Mouse (Mus musculus) liver, adult 2 months (tissue): ENCODE results near the gene Dchs2. TPM values are rescaled to one million over a fixed set of nuclear protein-coding genes. Genes with fewer than 3 reads are reported as not detected.

Experiments used
- DNase-seq: peaks from one replicate; pipeline ENCODE4 v3.0.0-alpha.2; 2011; ENCODE audit warnings: low read depth, low spot score; ENCODE audit errors: extremely low read depth
- H3K27ac ChIP-seq: fragments of 200-500 bp; replicated peaks from 2 replicates; pipeline ENCODE4 v1.5.1; 2012; ENCODE audit warnings: low read depth, mild to moderate bottlenecking, control low read depth, inconsistent platforms, low read length; ENCODE audit not compliant: insufficient read depth
- H3K27me3 ChIP-seq: fragments of 200-500 bp; 2 replicates; pipeline ENCODE4 v1.6.1; 2012; ENCODE audit warnings: mild to moderate bottlenecking, moderate library complexity, low read length, inconsistent platforms; ENCODE audit not compliant: control insufficient read depth, insufficient read depth
- H3K36me3 ChIP-seq: fragments of 200-500 bp; 2 replicates; pipeline ENCODE4 v1.6.1; 2012; ENCODE audit warnings: low read length, inconsistent platforms; ENCODE audit not compliant: control insufficient read depth, insufficient read depth
- H3K4me1 ChIP-seq: fragments of 200-500 bp; 2 replicates; pipeline ENCODE4 v1.6.1; 2011; ENCODE audit warnings: low read length; ENCODE audit not compliant: control insufficient read depth, insufficient read depth
- H3K4me3 ChIP-seq: fragments of 200-500 bp; 2 replicates; pipeline ENCODE4 v1.5.1; 2011; ENCODE audit warnings: low read depth, mild to moderate bottlenecking, control low read depth, low read length, moderate library complexity; ENCODE audit not compliant: insufficient read depth
- H3K79me2 ChIP-seq: fragments of 200-500 bp; 2 replicates; pipeline ENCODE4 v1.6.1; 2012; ENCODE audit warnings: inconsistent platforms, mild to moderate bottlenecking, low read length, moderate library complexity; ENCODE audit not compliant: control insufficient read depth, insufficient read depth
- H3K9ac ChIP-seq: fragments of 200-500 bp; 2 replicates; pipeline ENCODE4 v1.6.1; 2012; ENCODE audit warnings: low read depth, mild to moderate bottlenecking, control low read depth, inconsistent platforms, low read length
- CTCF ChIP-seq: fragments of 200-500 bp; IDR thresholded peaks from 2 replicates; pipeline ENCODE4 v1.5.1; 2011; ENCODE audit warnings: low read depth, low read length, control low read depth
- POLR2A ChIP-seq: fragments of 200-500 bp; IDR thresholded peaks from 2 replicates; pipeline ENCODE4 v1.6.1; 2011; ENCODE audit warnings: low read length, control low read depth; ENCODE audit not compliant: insufficient read depth; ENCODE audit errors: extremely low read depth
- WGBS: fragments of 180-500 bp; shearing (Covaris S2); methylation state at CpG from one replicate; pipeline ENCODE4 v1.1.7; 2018; 5-methylcytosine and 5-hydroxymethylcytosine counted together
- polyA plus RNA-seq: library from polyadenylated mRNA; depleted of rRNA; stranded (reverse); fragments of >200 nt; gene quantifications from 2 replicates; pipeline ENCODE4 v1.2.3, GENCODE M21; 2012
- total RNA-seq: library from RNA; depleted of rRNA; stranded (reverse); fragments of >200 nt; gene quantifications from 2 replicates; pipeline ENCODE4 v1.2.3, GENCODE M21; 2014

Dchs2 gene
- total and polyA plus RNA-seq, 2 experiments = 0.01 to 0.09 TPM

- no peak overlapping the region for H3K27ac ChIP-seq
- H3K27me3 ChIP-seq = peaks cover 19% of the 10 kb centered on the region
- peak overlapping the region; percentile 27; the same call in 1 of the 2 replicates for H3K4me3 ChIP-seq
- TF ChIP-seq CTCF (no peak), POLR2A (no peak)
- WGBS = under 1% methylated on average over 36 of the region's 37 CpGs
- H3K4me1 ChIP-seq = no peaks in the 10 kb centered on the region; the same call in 1 of the 2 replicates
- no peak for DNase-seq
- no peak overlapping the region for H3K9ac ChIP-seq
- no peaks in the 10 kb centered on the region for H3K36me3 ChIP-seq
- no peaks in the 10 kb centered on the region for H3K79me2 ChIP-seq
Measured at GRCm38 (mm10) chr3:83127088-83127725, 541 bp upstream of the Dchs2 start.

- DNase-seq = no peak
Measured at GRCm38 (mm10) chr3:83128449-83128922, 738 bp downstream of the Dchs2 start.

GRCm38 (mm10) chr3:83129151-83129550 lies 1.4 kb downstream of the Dchs2 start:
- no peak for TF ChIP-seq POLR2A
- no peak for TF ChIP-seq CTCF
- Histone ChIP-seq H3K4me3 (no peak overlapping the region), H3K4me1 (no peaks in the 10 kb centered on the region; the same call in 1 of the 2 replicates), H3K27me3 (peaks cover 19% of the 10 kb centered on the region), H3K79me2 (no peaks in the 10 kb centered on the region), H3K27ac (no peak overlapping the region), H3K36me3 (no peaks in the 10 kb centered on the region), H3K9ac (no peak overlapping the region)
- no peak for DNase-seq
- 6% methylated on average over 22 of the region's 22 CpGs for WGBS

More at GRCm38 (mm10) chr3:83128449-83128922, 738 bp downstream of the Dchs2 start:
- TF ChIP-seq CTCF = no peak
- no peak for TF ChIP-seq POLR2A
- H3K4me3 ChIP-seq = peak overlapping the region; percentile 36; the same call in 1 of the 2 replicates
- peaks cover 19% of the 10 kb centered on the region for H3K27me3 ChIP-seq
- no peaks in the 10 kb centered on the region for H3K79me2 ChIP-seq
- WGBS = 1% methylated on average over 43 of the region's 43 CpGs
- no peaks in the 10 kb centered on the region; the same call in 1 of the 2 replicates for H3K4me1 ChIP-seq
- H3K27ac ChIP-seq = no peak overlapping the region
- H3K9ac ChIP-seq = no peak overlapping the region
- no peaks in the 10 kb centered on the region for H3K36me3 ChIP-seq

GRCm38 (mm10) chr3:83136413-83136812 lies 8.7 kb downstream of the Dchs2 start:
- TF ChIP-seq POLR2A = no peak
- TF ChIP-seq CTCF = no peak
- Histone ChIP-seq H3K36me3 (no peaks in the 10 kb centered on the region), H3K27ac (no peak overlapping the region), H3K27me3 (no peaks in the 10 kb centered on the region), H3K4me1 (no peaks in the 10 kb centered on the region), H3K9ac (no peak overlapping the region), H3K79me2 (no peaks in the 10 kb centered on the region), H3K4me3 (no peak overlapping the region)
- no peak for DNase-seq
- WGBS = 67% methylated on average over 7 of the region's 7 CpGs

DNA sequence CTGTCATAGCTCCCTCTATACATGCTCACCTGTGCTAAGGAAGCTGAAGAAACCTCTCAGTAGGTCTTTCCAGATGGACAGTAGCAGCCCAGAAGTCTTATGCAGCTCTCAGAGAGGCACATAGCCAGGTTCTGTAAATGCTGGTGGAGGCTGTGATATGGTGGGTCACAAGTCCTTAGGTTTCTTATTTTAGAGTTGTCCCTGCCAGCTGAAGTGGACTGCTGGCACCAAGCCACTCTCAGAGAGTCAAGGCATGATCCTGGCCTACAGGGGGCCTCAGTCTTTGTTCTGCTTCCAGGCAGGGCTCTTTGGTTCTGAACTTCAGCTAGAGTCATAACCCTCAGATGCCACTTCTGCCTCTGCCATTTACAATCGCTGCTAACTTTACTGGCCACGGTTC lies 11.1 kb downstream of the Dchs2 start:
- WGBS = 83% methylated on average over 2 of the region's 2 CpGs
- Histone ChIP-seq H3K36me3 (no peaks in the 10 kb centered on the region), H3K4me3 (no peak overlapping the region), H3K27me3 (no peaks in the 10 kb centered on the region), H3K27ac (no peak overlapping the region), H3K4me1 (no peaks in the 10 kb centered on the region), H3K9ac (no peak overlapping the region), H3K79me2 (no peaks in the 10 kb centered on the region)
- no peak for DNase-seq
- TF ChIP-seq CTCF = no peak
- no peak for TF ChIP-seq POLR2A

DNA sequence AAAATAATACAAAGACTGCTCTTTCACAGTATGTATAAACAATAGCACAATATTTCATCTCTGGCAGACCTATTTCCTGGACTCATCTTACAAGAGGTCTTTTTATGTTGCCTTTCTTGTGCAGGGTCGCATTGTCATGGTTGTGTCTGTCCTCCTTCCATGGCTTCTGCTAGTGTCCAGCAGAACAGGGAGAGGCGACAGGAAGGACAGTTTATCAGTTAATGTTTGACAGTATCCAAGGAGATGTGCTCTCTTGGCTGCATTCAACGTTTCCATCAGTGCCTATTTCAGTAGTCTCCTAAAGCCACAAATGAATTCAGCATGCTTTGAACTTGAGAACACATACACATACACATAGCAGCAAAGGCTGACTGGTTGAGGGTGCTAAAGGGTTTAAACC lies 17.9 kb downstream of the Dchs2 start:
- Histone ChIP-seq H3K9ac (no peak overlapping the region), H3K36me3 (no peaks in the 10 kb centered on the region), H3K27me3 (no peaks in the 10 kb centered on the region), H3K4me3 (no peak overlapping the region), H3K4me1 (no peaks in the 10 kb centered on the region), H3K79me2 (no peaks in the 10 kb centered on the region), H3K27ac (no peak overlapping the region)
- DNase-seq = peak; percentile 2
- TF ChIP-seq POLR2A = no peak
- no peak for TF ChIP-seq CTCF
- WGBS = 31% methylated on average over 3 of the region's 3 CpGs
